Mouse (Mus musculus): ENCODE results near the gene Ptger3. TPM values are rescaled to one million over a fixed set of nuclear protein-coding genes. Genes with fewer than 3 reads are reported as not detected.
A peak's percentile ranks its signal among the peaks of the same experiment; 100 is the strongest.

The Ptger3 gene
- polyA plus RNA-seq, 1 experiment from 2014 or later, result 9.7 TPM

DNA sequence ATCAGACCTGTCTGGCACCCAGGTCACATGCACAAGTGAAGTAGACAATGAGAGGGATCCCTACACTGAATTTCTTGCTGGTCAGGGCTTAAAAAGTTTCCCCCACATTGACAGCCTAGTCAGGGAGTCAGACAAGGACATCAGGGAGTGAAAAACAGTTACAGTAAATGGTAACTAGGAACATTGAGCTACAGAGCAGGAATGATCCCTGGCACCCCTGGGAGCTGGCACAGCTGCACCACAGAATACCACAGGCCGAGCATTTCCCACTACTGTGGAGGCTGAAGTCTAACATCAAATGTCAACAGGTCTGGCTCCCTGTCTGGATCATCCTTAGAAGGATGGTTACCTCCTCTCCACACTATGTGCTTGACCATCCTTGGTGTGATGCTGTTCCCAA is 98.8 kb downstream of the Ptger3 start:
- ATAC-seq, result no peak
- H3K9ac ChIP-seq (ENCODE audit: low read depth, low read length), result no peak overlapping the region
- WGBS, result 50% methylated on average over 1 of the region's 1 CpGs

DNA sequence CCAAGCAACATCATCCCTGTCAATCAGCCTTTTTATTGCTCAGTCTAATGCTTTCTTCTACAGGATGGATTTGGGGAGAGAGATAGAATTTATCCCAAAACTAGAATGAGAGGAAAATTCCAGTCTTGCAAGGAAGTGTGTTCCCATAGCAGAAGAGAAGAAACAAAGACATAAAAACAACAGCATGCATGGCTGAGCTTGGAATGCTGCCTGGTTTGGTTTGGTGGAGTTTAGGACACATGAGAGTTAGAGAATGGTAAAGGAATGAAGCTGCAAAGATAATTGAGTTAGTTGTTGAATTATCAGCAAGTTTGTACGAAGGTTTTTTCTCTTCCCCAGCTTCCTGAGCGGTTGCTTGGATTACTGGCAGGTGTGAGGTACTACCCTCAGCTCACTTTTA is 99.5 kb downstream of the Ptger3 start:
- H3K27ac ChIP-seq (ENCODE audit: low read depth, low read length), result no peak overlapping the region
- H3K9ac ChIP-seq (ENCODE audit: low read depth, low read length), result no peak overlapping the region
- no peaks in the 10 kb centered on the region for H3K4me1 ChIP-seq (ENCODE audit: control insufficient read depth, insufficient read depth, low read depth, low read length)
- H3K36me3 ChIP-seq (ENCODE audit: control insufficient read depth, insufficient read depth, low read length), result no peaks in the 10 kb centered on the region
- 78% methylated on average over 2 of the region's 2 CpGs for WGBS
- H3K4me2 ChIP-seq (ENCODE audit: low read length), result no peak overlapping the region
- H3K27me3 ChIP-seq (replicated peaks; ENCODE audit: control insufficient read depth, insufficient read depth, low read length), result no peaks in the 10 kb centered on the region
- ATAC-seq, result no peak
- H3K9me3 ChIP-seq (ENCODE audit: control insufficient read depth, low read length), result no peaks in the 10 kb centered on the region
- H3K4me3 ChIP-seq (ENCODE audit: low read length), result no peak overlapping the region

More for the DNA sequence above, 98.8 kb downstream of the Ptger3 start:
- H3K4me2 ChIP-seq (ENCODE audit: low read length), result no peak overlapping the region
- H3K9me3 ChIP-seq (ENCODE audit: control insufficient read depth, low read length), result no peaks in the 10 kb centered on the region
- no peaks in the 10 kb centered on the region for H3K27me3 ChIP-seq (replicated peaks; ENCODE audit: control insufficient read depth, insufficient read depth, low read length)
- H3K4me3 ChIP-seq (ENCODE audit: low read length), result no peak overlapping the region
- H3K27ac ChIP-seq (ENCODE audit: low read depth, low read length), result no peak overlapping the region
- H3K4me1 ChIP-seq (ENCODE audit: control insufficient read depth, insufficient read depth, low read depth, low read length), result no peaks in the 10 kb centered on the region
- H3K36me3 ChIP-seq (ENCODE audit: control insufficient read depth, insufficient read depth, low read length), result no peaks in the 10 kb centered on the region

DNA sequence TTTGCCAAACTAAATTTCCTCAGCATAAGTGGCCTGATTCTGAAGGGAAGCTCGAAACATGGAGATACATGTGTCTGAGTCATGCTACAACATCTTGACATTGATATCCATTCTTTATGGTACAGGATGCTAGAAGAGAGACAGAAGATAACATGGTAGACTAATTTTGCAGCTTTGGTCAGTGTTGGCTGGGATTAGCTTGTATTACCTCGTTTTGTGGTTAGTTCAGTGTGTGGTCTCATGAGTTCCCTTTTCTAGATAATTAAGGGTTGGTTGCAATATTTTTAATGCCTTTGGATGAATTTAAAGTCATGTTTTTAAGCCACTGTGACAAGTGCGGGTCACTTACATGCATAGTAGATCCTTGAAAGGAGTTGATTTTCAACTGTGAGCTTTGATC is 119.4 kb downstream of the Ptger3 start:
- no peaks in the 10 kb centered on the region for H3K9me3 ChIP-seq (ENCODE audit: control insufficient read depth, low read length)
- ATAC-seq, result no peak
- H3K4me3 ChIP-seq (ENCODE audit: low read length), result no peak overlapping the region
- H3K4me2 ChIP-seq (ENCODE audit: low read length), result no peak overlapping the region
- H3K27ac ChIP-seq (ENCODE audit: low read depth, low read length), result no peak overlapping the region
- H3K4me1 ChIP-seq (ENCODE audit: control insufficient read depth, insufficient read depth, low read depth, low read length), result no peaks in the 10 kb centered on the region
- H3K27me3 ChIP-seq (replicated peaks; ENCODE audit: control insufficient read depth, insufficient read depth, low read length), result no peaks in the 10 kb centered on the region
- H3K9ac ChIP-seq (ENCODE audit: low read depth, low read length), result no peak overlapping the region
- no peaks in the 10 kb centered on the region for H3K36me3 ChIP-seq (ENCODE audit: control insufficient read depth, insufficient read depth, low read length)
- WGBS, result 88% methylated on average over 3 of the region's 3 CpGs

GRCm38 (mm10) chr3:157688419-157689162 is 121.9 kb downstream of the Ptger3 start:
- Histone ChIP-seq H3K27ac (ENCODE audit: low read depth, low read length) (no peak overlapping the region), H3K4me3 (ENCODE audit: low read length) (no peak overlapping the region), H3K4me1 (ENCODE audit: control insufficient read depth, insufficient read depth, low read depth, low read length) (no peaks in the 10 kb centered on the region), H3K9me3 (ENCODE audit: control insufficient read depth, low read length) (no peaks in the 10 kb centered on the region), H3K9ac (ENCODE audit: low read depth, low read length) (no peak overlapping the region), H3K36me3 (ENCODE audit: control insufficient read depth, insufficient read depth, low read length) (no peaks in the 10 kb centered on the region), H3K4me2 (ENCODE audit: low read length) (no peak overlapping the region), H3K27me3 (replicated peaks; ENCODE audit: control insufficient read depth, insufficient read depth, low read length) (no peaks in the 10 kb centered on the region)
- WGBS, result 66% methylated on average over 6 of the region's 6 CpGs
- ATAC-seq, result no peak

MicroRNAs encoded within 50 kb of the gene (microRNA counts, 519-probe panel; counts per million panel counts)
- 2,439 counts per million, percentile 62 among the panel's probes with 10 or more counts for microRNA mmu-miR-186

Small RNAs within 50 kb of the gene (microRNA-seq; reads per million reads assigned to microRNA genes)
- 772 reads per million, percentile 75 among the genes with 10 or more reads in this experiment for gene Mir186

Other genes with a start within 250 kb of the Ptger3 start
- 91.8 and 96.4 TPM in 2 replicates for gene Zranb2, start 32.7 kb upstream of the Ptger3 start, polyA plus RNA-seq (2015; fragmentation: Nextera tagmentation; extraction: Ambion mirVana)

All from hindbrain, embryonic 16.5 days (tissue).